Mouse (Mus musculus) midbrain, embryonic 10.5 days (tissue): ENCODE results near the gene Eif3c. TPM values are rescaled to one million over a fixed set of nuclear protein-coding genes. Genes with fewer than 3 reads are reported as not detected.
A peak's percentile ranks its signal among the peaks of the same experiment; 100 is the strongest.

Experiments used
- DNase-seq: peaks from one replicate; pipeline ENCODE4 v3.0.0-alpha.2; 2017; ENCODE audit warnings: low spot score
- H3K27ac ChIP-seq: fragments of 300-500 bp; sonication (generic); replicated peaks from 2 replicates; pipeline ENCODE4 v1.5.1; 2016; ENCODE audit warnings: mild to moderate bottlenecking
- H3K27me3 ChIP-seq: fragments of 300-500 bp; sonication (generic); 2 replicates; pipeline ENCODE4 v1.6.1; 2016; ENCODE audit warnings: low read depth, mild to moderate bottlenecking; ENCODE audit not compliant: poor library complexity, severe bottlenecking
- H3K36me3 ChIP-seq: fragments of 300-500 bp; sonication (generic); 2 replicates; pipeline ENCODE4 v1.6.1; 2016; ENCODE audit warnings: mild to moderate bottlenecking, moderate library complexity
- H3K4me1 ChIP-seq: fragments of 300-500 bp; sonication (generic); 2 replicates; pipeline ENCODE4 v1.6.1; 2016
- H3K4me3 ChIP-seq: fragments of 300-500 bp; sonication (generic); 2 replicates; pipeline ENCODE4 v1.5.1; 2016; ENCODE audit warnings: mild to moderate bottlenecking, moderate library complexity
- H3K9me3 ChIP-seq: fragments of 300-500 bp; sonication (generic); replicated peaks from 2 replicates; pipeline ENCODE4 v1.6.1; 2016; ENCODE audit warnings: mild to moderate bottlenecking
- WGBS: fragments of 180-500 bp; shearing (Covaris S2); methylation state at CpG from one replicate; pipeline ENCODE4 v1.1.7; 2016; 5-methylcytosine and 5-hydroxymethylcytosine counted together
- polyA plus RNA-seq: library from polyadenylated mRNA; unstranded; fragments of >200 nt; fragmentation: Nextera tagmentation; extraction: Ambion mirVana; gene quantifications from 2 replicates; pipeline ENCODE4 v1.2.1, GENCODE M21; 2016

Gene Eif3c
- polyA plus RNA-seq, 1 experiment from 2014 or later: 215 TPM

DNA sequence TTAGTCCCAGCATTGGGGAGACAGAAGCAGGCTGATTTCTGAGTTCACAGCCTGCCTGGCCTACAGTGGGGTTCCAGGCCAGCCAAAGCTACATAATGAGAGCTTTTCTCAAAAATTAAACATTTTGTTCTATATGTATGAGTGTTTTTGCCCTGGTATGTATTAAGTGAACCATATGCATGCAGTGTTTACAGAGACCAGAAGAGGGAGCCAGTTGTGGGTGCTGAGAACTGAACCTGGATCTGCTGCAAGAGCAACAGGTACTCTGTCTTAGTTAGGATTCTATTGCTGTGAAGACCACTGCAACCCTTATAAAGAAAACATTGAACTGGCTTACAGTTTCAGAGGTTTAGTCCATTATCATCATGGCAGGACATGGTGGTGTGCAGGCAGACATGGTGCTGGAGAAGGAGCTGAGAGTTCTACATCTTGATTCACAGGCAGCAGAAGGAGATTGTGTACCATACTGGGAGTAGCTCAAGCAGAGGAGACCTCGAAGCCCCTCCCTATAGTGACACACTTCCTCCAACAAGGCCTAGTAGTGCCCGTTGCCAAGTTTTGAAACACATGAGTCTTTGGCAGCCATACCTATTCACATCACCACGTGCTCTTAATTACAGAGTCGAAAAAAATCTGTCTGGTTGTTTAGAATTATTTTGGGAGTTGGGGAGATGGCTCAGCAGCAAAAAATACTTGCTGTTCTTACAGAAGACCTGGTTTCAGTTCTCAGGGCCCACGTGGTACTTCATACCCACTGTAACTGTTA lies 28.2 kb downstream of the Eif3c start:
- Histone ChIP-seq H3K4me1 (peaks cover 8% of the 10 kb centered on the region), H3K4me3 (no peak overlapping the region), H3K27me3 (peaks cover 30% of the 10 kb centered on the region), H3K27ac (no peak overlapping the region), H3K9me3 (no peaks in the 10 kb centered on the region), H3K36me3 (peaks cover 7% of the 10 kb centered on the region; the same call in 1 of the 2 replicates)
- WGBS: 80% methylated on average over 5 of the region's 5 CpGs
- DNase-seq: no peak

DNA sequence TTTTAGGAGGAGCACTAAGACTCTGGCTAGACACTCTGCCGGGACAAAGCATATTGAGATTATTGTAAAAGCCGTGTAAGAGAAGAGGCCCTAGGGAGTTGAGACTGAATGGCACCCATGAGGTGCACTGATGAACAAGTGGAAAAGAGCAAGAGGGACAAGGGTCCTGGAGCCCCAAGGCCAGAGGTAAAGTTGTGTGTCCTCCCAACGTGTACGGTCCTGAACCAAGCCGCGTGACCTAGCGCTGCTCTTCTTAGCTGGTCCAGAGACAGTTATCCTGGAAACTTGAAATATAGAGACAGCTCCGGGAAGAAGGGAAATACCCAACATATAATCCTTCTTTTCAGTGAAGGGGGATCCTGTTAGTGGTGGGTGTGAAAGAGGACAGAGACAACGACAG lies 29.7 kb downstream of the Eif3c start:
- H3K27me3 ChIP-seq: peaks cover 30% of the 10 kb centered on the region
- WGBS: 56% methylated on average over 9 of the region's 9 CpGs
- no peak overlapping the region for H3K27ac ChIP-seq
- no peaks in the 10 kb centered on the region for H3K36me3 ChIP-seq
- no peaks in the 10 kb centered on the region for H3K9me3 ChIP-seq
- peak overlapping the region; percentile 64 for H3K4me3 ChIP-seq
- H3K4me1 ChIP-seq: peaks cover 8% of the 10 kb centered on the region
- DNase-seq: no peak

DNA sequence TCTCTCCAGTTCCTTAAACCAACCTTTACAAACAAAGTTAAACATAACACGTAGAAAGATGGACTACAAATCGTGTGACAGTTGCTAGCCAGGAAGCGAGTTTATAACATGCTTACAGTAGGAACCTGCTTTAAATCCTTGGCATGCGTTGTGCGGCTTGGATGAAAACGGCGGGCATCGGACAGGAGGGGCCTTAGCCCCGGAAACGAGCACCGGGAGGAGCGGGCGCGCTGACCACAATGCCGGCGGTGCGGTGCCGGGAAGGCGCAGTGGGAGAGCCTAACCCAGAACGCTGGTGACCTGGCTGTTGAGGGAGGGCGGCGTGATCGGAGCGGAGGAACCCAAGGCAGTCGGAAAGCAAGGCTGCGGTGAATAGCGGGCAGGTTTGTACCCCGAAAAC lies 30.4 kb downstream of the Eif3c start:
- Histone ChIP-seq H3K27ac (peak overlapping the region; percentile 81), H3K4me3 (peak overlapping the region; percentile 64), H3K36me3 (no peaks in the 10 kb centered on the region), H3K4me1 (peaks cover 8% of the 10 kb centered on the region), H3K9me3 (no peaks in the 10 kb centered on the region), H3K27me3 (peaks cover 30% of the 10 kb centered on the region)
- peak; percentile 57 for DNase-seq
- 2% methylated on average over 28 of the region's 28 CpGs for WGBS

DNA sequence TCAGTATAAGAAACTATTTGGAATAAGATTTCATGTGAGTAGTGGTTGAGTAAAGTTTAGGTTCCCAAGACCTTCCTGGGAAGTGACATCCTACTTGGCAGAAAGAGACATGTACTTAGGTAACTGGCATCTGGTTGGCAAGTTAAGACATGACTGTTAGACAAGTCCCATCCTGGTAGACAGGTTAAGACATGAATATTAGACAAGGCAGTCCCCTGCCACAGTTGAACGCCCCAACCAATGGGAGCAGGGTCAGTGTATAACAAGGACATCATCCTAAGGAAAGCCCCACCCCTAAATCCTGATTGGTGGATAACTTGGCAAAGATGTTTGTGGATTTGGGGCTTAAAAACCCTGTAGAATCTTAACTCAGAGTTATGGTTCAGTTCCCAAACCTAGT lies 32.8 kb downstream of the Eif3c start:
- Histone ChIP-seq H3K27me3 (peaks cover 30% of the 10 kb centered on the region), H3K36me3 (no peaks in the 10 kb centered on the region), H3K4me1 (peaks cover 8% of the 10 kb centered on the region), H3K4me3 (no peak overlapping the region), H3K9me3 (no peaks in the 10 kb centered on the region), H3K27ac (no peak overlapping the region)
- DNase-seq: no peak
- WGBS: 85% methylated on average over 1 of the region's 1 CpGs

DNA sequence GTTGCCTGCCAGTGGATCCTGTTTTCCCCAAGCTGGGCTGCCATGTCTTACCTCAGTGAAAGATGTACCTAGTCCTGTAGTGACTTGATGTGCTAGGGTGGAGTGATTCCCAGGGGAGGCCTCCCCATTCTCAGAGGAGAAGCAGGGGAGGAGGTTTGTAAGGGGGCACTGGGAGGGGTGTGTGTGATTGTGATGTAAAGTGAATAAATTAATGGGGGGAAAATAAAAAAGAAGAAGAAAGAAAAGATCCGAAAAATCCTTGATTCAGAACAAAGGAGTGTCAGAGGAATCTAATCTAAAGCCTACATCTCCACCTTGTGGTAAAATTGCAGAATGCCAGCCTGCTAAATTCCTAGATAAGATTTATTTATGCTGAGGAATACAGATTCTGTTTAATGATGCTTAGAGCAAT lies 38.0 kb downstream of the Eif3c start:
- Histone ChIP-seq H3K27ac (peak overlapping the region; percentile 88), H3K4me1 (peaks cover 3% of the 10 kb centered on the region), H3K27me3 (no peaks in the 10 kb centered on the region), H3K9me3 (no peaks in the 10 kb centered on the region), H3K4me3 (no peak overlapping the region), H3K36me3 (no peaks in the 10 kb centered on the region)
- peak; percentile 49 for DNase-seq
- 17% methylated on average over 1 of the region's 1 CpGs for WGBS

DNA sequence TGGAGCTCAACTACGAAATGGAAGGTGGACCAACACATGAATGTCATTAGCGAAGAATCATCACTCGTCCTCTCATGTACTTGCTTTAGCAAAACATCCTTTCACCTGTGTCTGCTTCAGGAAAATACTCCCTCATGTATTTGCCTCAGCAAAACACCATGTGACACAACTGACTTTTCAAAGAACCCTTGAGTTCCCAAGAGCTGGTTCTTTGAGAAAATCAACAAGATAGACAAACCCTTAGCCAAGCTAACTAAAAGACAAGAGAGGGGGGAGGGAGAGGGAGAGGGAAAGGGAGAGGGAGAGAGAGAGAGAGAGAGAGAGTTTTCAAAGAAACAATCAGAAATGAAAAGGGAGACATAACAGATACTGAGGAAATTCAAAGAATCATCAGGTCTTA lies 42.9 kb downstream of the Eif3c start:
- Histone ChIP-seq H3K27me3 (no peaks in the 10 kb centered on the region), H3K9me3 (no peaks in the 10 kb centered on the region), H3K4me3 (no peak overlapping the region), H3K36me3 (no peaks in the 10 kb centered on the region), H3K4me1 (peaks cover 7% of the 10 kb centered on the region), H3K27ac (no peak overlapping the region)
- 91% methylated on average over 3 of the region's 3 CpGs for WGBS
- DNase-seq: no peak

DNA sequence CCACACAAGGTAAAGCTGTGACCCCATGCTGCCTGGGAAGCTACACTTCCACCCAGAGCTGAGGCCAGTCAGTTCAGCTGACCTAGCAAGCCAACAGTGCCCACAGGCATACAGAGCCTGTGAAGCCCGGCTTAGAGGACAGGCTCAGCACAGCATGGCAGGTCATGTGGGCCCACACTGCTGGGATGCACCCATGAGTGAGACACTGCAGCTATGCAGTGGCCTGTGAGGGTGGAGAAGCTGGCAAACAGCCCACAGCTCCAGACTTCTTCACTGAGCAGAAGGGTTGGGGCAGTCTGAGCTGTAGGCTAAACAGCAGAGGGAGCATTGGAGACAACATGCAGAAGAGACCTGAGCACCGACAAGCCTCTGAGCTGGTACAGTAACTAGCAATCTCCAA lies 46.7 kb downstream of the Eif3c start:
- 80% methylated on average over 2 of the region's 2 CpGs for WGBS
- DNase-seq: no peak
- no peak overlapping the region for H3K4me3 ChIP-seq
- no peaks in the 10 kb centered on the region for H3K36me3 ChIP-seq
- no peaks in the 10 kb centered on the region for H3K9me3 ChIP-seq
- H3K27me3 ChIP-seq: no peaks in the 10 kb centered on the region
- H3K27ac ChIP-seq: no peak overlapping the region
- peaks cover 6% of the 10 kb centered on the region for H3K4me1 ChIP-seq

DNA sequence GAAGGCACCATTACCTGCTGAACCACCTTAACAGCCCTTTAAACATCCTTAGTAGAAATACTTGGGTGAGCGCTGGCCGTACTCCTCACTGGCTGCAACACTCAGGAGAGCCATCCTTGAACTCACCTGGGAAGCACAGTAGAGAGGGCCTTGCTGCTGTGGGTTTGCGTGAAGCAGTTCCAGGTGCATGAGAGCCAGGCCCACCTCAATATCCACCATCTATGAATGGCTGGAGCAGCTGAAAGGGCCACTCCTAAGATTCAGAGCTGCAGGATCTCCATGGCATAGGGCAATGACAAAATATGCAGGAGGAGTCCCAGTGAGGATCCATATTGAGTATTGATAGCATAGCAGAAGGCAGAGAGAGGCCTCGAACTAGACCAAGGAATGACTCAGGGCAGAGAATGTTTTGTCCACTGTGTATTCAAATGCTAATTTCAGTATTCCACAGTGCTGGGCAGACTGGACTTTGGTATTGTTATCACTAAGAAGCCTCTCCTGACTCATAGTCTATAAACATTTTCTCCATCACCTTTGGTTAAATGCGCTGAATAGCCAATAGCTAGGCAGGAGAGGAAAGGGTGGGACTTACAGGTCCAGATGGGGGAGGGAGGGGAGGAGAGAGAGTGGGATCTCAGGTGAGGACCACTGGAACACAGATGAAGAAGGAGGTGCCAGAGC lies 47.8 kb downstream of the Eif3c start:
- no peaks in the 10 kb centered on the region for H3K36me3 ChIP-seq
- no peak overlapping the region for H3K4me3 ChIP-seq
- H3K9me3 ChIP-seq: no peaks in the 10 kb centered on the region
- H3K4me1 ChIP-seq: peaks cover 6% of the 10 kb centered on the region
- no peak overlapping the region for H3K27ac ChIP-seq
- no peaks in the 10 kb centered on the region for H3K27me3 ChIP-seq
- WGBS: 82% methylated on average over 5 of the region's 5 CpGs
- DNase-seq: no peak

DNA sequence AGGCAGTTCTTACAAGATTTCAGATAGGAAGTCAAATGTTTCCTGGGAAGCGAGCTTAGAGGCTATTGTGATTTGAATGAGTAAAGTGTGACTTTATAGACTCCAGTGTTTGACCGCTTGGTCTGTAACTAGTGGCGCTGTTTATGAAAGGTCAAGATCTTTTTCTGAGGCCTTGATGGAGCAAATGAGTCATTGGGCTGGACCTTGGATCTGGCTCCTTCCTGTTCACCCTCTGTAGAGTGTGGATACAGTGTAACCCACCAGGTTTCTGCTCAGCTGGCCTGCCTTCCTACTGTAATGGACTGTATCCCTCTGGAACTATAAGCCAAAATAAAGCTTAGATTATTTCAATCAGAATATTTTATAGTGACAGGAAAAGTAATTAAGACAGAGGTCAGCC lies 54.9 kb downstream of the Eif3c start:
- Histone ChIP-seq H3K36me3 (no peaks in the 10 kb centered on the region), H3K27ac (no peak overlapping the region), H3K4me1 (0 out of 2 replicates have a peak, but pooled peaks cover 4% of the 10 kb centered on the region), H3K27me3 (no peaks in the 10 kb centered on the region), H3K9me3 (no peaks in the 10 kb centered on the region), H3K4me3 (no peak overlapping the region)
- DNase-seq: no peak
- 89% methylated on average over 3 of the region's 3 CpGs for WGBS

DNA sequence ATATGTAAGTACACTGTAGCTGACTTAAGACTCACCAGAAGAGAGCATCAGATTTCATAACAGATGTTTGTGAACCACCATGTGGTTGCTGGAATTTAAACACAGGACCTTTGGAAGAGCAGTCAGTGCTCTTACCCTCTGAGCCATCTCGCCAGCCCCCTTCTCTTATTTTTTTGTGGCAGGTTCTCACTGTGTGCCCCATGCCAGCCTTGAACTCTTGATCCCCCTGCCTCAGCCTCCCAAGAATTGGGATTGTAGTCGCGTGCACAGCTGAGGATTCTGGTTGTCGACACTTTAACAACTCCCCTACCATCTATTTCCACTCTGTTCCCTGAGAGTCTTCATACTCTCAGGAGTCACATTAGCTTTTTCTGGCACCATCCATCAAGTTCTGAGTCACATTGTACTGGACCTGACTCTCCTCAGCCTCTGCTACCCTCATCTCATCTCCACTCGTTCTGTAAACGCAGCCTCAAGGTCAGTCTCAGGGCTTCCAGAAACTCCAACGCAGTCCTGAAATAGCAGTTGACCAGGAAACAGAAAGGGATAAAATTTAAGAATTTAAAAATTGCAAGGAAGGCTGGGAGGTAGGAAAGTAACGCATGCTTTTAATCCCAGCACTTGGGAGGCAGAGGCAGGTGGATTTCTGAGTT lies 59.0 kb downstream of the Eif3c start:
- Histone ChIP-seq H3K27ac (no peak overlapping the region), H3K27me3 (no peaks in the 10 kb centered on the region), H3K36me3 (no peaks in the 10 kb centered on the region), H3K4me3 (no peak overlapping the region), H3K9me3 (no peaks in the 10 kb centered on the region), H3K4me1 (peaks cover 17% of the 10 kb centered on the region)
- no peak for DNase-seq
- WGBS: 85% methylated on average over 8 of the region's 8 CpGs

DNA sequence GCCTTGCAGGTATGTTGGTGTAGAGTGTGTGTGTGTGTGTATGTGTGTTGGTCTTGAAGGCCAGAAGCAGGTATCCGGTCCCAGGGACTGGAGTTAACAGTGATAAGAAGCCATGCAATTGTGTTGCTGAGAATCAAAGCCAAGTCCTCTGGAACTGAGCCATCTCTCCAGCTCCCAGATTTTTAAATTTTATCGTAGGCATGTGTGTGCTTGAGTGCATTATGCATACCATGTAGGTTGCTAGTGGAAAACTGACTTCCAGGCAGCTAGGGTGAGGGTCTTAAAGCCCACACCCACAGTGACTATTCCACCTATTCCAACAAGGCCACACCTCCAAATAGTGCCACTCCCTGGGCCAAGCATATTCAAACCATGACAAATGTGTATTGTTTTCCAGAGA lies 61.3 kb downstream of the Eif3c start:
- Histone ChIP-seq H3K9me3 (no peaks in the 10 kb centered on the region), H3K27ac (no peak overlapping the region), H3K36me3 (peaks cover 14% of the 10 kb centered on the region), H3K4me1 (peaks cover 28% of the 10 kb centered on the region), H3K4me3 (no peak overlapping the region), H3K27me3 (no peaks in the 10 kb centered on the region)
- WGBS: 84% methylated on average over 2 of the region's 2 CpGs
- no peak for DNase-seq

DNA sequence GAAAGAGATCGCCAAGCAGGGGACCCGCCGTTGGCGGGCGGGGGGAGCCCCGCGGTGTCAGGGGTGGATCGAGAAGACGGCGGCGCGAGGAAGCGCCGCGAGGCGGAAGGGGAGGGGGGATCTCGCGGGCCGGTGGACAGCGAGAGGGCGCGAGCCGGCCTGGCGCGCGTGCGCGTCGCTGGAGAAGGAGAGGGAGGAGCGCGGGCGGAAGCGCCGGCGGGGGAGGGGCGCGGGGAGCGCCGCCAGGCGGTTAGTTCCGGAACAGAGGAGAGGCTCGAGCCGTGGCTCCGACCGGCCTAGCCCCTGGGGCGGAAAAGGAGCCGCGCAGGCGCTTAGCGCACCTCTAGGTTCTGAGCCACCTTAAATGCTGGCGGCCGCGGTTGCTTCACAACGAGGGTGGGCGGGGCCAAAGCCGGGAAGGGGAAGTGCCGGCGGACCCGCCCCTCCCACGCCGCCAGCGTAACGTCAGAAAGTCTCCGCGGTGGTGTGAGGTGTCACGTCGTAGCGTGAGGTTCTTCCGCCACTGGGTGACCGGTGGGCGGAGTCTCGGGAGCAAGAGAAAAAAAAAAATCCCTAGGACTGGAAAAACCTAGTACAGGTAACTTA lies 62.8 kb downstream of the Eif3c start, which contains the start of gene Atxn2l:
Gene Atxn2l, minus strand, starts transcription at position 165 of the 606 bp plus-strand sequence.
- WGBS: under 1% methylated on average over 70 of the region's 72 CpGs
- peak; percentile 99 for DNase-seq
- Histone ChIP-seq H3K36me3 (peaks cover 29% of the 10 kb centered on the region), H3K27me3 (no peaks in the 10 kb centered on the region), H3K4me3 (peak within 1 kb of the TSS; percentile 100), H3K9me3 (no peaks in the 10 kb centered on the region), H3K4me1 (peaks cover 28% of the 10 kb centered on the region), H3K27ac (peak within 1 kb of the TSS; percentile 100)
